Mouse (Mus musculus): Measurements from ENCODE around the gene Zp1. TPM values are rescaled to one million over a fixed set of nuclear protein-coding genes. Genes with fewer than 3 reads are reported as not detected.
A peak's percentile ranks its signal among the peaks of the same experiment; 100 is the strongest.

The Zp1 gene
- polyA plus RNA-seq, 1 experiment from 2014 or later = not detected

- no peak overlapping the region for H3K4me2 ChIP-seq
- no peak overlapping the region for H3K4me3 ChIP-seq
- H3K9me3 ChIP-seq = no peaks in the 10 kb centered on the region
- H3K27me3 ChIP-seq = no peaks in the 10 kb centered on the region
- H3K36me3 ChIP-seq = no peaks in the 10 kb centered on the region
- H3K27ac ChIP-seq = no peak overlapping the region
- no peak overlapping the region for H3K9ac ChIP-seq
- 81% methylated on average over 10 of the region's 10 CpGs for WGBS
- H3K4me1 ChIP-seq = no peaks in the 10 kb centered on the region
- no peak for ATAC-seq (ENCODE audit: borderline replicate concordance, extremely low read depth, low FRiP score, low TSS enrichment)
Observed at GRCm38 (mm10) chr19:10918321-10918991, 2.0 kb downstream of the Zp1 start.

- H3K4me2 ChIP-seq = no peak overlapping the region
- ATAC-seq (ENCODE audit: borderline replicate concordance, extremely low read depth, low FRiP score, low TSS enrichment) = no peak
- no peaks in the 10 kb centered on the region for H3K9me3 ChIP-seq
- no peaks in the 10 kb centered on the region for H3K27me3 ChIP-seq
- H3K4me1 ChIP-seq = no peaks in the 10 kb centered on the region
- H3K9ac ChIP-seq = no peak overlapping the region
- no peak overlapping the region for H3K27ac ChIP-seq
- no peak overlapping the region for H3K4me3 ChIP-seq
- WGBS = 61% methylated on average over 5 of the region's 5 CpGs
- H3K36me3 ChIP-seq = no peaks in the 10 kb centered on the region
Observed at GRCm38 (mm10) chr19:10916506-10916905, 3.9 kb downstream of the Zp1 start.

GRCm38 (mm10) chr19:10914870-10915269, 5.6 kb downstream of the Zp1 start:
- 69% methylated on average over 2 of the region's 2 CpGs for WGBS
- no peaks in the 10 kb centered on the region for H3K9me3 ChIP-seq
- ATAC-seq (ENCODE audit: borderline replicate concordance, extremely low read depth, low FRiP score, low TSS enrichment) = no peak
- no peak overlapping the region for H3K27ac ChIP-seq
- H3K4me2 ChIP-seq = no peak overlapping the region
- H3K27me3 ChIP-seq = no peaks in the 10 kb centered on the region
- no peak overlapping the region for H3K9ac ChIP-seq
- H3K4me1 ChIP-seq = no peaks in the 10 kb centered on the region
- H3K36me3 ChIP-seq = no peaks in the 10 kb centered on the region
- no peak overlapping the region for H3K4me3 ChIP-seq

GRCm38 (mm10) chr19:10914291-10914690, 6.1 kb downstream of the Zp1 start:
- Histone ChIP-seq H3K36me3 (no peaks in the 10 kb centered on the region), H3K27ac (no peak overlapping the region), H3K4me1 (peaks cover 5% of the 10 kb centered on the region), H3K4me2 (no peak overlapping the region), H3K4me3 (no peak overlapping the region), H3K9ac (no peak overlapping the region), H3K9me3 (no peaks in the 10 kb centered on the region), H3K27me3 (no peaks in the 10 kb centered on the region)
- ATAC-seq (ENCODE audit: borderline replicate concordance, extremely low read depth, low FRiP score, low TSS enrichment) = no peak
- WGBS = 55% methylated on average over 7 of the region's 7 CpGs

- H3K4me1 ChIP-seq = peaks cover 38% of the 10 kb centered on the region
- peak; percentile 63; the same call in 1 of the 2 replicates for ATAC-seq (ENCODE audit: borderline replicate concordance, extremely low read depth, low FRiP score, low TSS enrichment)
- 42% methylated on average over 6 of the region's 6 CpGs for whole genome bisulfite sequencing
- peak overlapping the region; percentile 88 for H3K27ac ChIP-seq
- H3K4me2 ChIP-seq = no peak overlapping the region
- no peak overlapping the region for H3K9ac ChIP-seq
- no peaks in the 10 kb centered on the region for H3K9me3 ChIP-seq
- peaks cover 29% of the 10 kb centered on the region for H3K36me3 ChIP-seq
- H3K27me3 ChIP-seq = no peaks in the 10 kb centered on the region
- H3K4me3 ChIP-seq = no peak overlapping the region
Observed at GRCm38 (mm10) chr19:10909087-10909721, 11.2 kb downstream of the Zp1 start.

GRCm38 (mm10) chr19:10907891-10908290, 12.5 kb downstream of the Zp1 start:
- Histone ChIP-seq H3K9me3 (no peaks in the 10 kb centered on the region), H3K27me3 (no peaks in the 10 kb centered on the region), H3K4me1 (peaks cover 40% of the 10 kb centered on the region), H3K36me3 (peaks cover 41% of the 10 kb centered on the region), H3K27ac (peak overlapping the region; percentile 88; the same call in 1 of the 2 replicates), H3K4me2 (no peak overlapping the region), H3K9ac (no peak overlapping the region), H3K4me3 (no peak overlapping the region)
- no peak for ATAC-seq (ENCODE audit: borderline replicate concordance, extremely low read depth, low FRiP score, low TSS enrichment)
- 55% methylated on average over 3 of the region's 3 CpGs for WGBS

GRCm38 (mm10) chr19:10905728-10906000, 14.8 kb downstream of the Zp1 start:
- Histone ChIP-seq H3K9ac (0 out of 2 replicates have a peak overlapping the region, but pooled peaks have one; percentile 7), H3K36me3 (peaks cover 63% of the 10 kb centered on the region)

GRCm38 (mm10) chr19:10904927-10905727, 15.3 kb downstream of the Zp1 start:
- Histone ChIP-seq H3K9me3 (no peaks in the 10 kb centered on the region), H3K4me3 (no peak overlapping the region), H3K4me2 (peak overlapping the region; percentile 21), H3K27ac (peak overlapping the region; percentile 90), H3K36me3 (peaks cover 68% of the 10 kb centered on the region), H3K9ac (0 out of 2 replicates have a peak overlapping the region, but pooled peaks have one; percentile 7), H3K27me3 (no peaks in the 10 kb centered on the region), H3K4me1 (peaks cover 40% of the 10 kb centered on the region)
- peak; percentile 87 for ATAC-seq (ENCODE audit: borderline replicate concordance, extremely low read depth, low FRiP score, low TSS enrichment)
- 32% methylated on average over 7 of the region's 7 CpGs for WGBS

More at GRCm38 (mm10) chr19:10905728-10906000, 14.8 kb downstream of the Zp1 start:
- WGBS = 54% methylated on average over 5 of the region's 5 CpGs
- peaks cover 40% of the 10 kb centered on the region for H3K4me1 ChIP-seq
- H3K27ac ChIP-seq = peak overlapping the region; percentile 90
- H3K4me3 ChIP-seq = no peak overlapping the region
- H3K27me3 ChIP-seq = no peaks in the 10 kb centered on the region
- peak overlapping the region; percentile 21 for H3K4me2 ChIP-seq
- H3K9me3 ChIP-seq = no peaks in the 10 kb centered on the region
- ATAC-seq (ENCODE audit: borderline replicate concordance, extremely low read depth, low FRiP score, low TSS enrichment) = no peak

- peaks cover 37% of the 10 kb centered on the region for H3K4me1 ChIP-seq
Observed at GRCm38 (mm10) chr19:10904512-10904911, 15.9 kb downstream of the Zp1 start.

GRCm38 (mm10) chr19:10901046-10901445, 19.4 kb downstream of the Zp1 start:
- Histone ChIP-seq H3K36me3 (peaks cover 85% of the 10 kb centered on the region), H3K4me3 (no peak overlapping the region), H3K27me3 (no peaks in the 10 kb centered on the region), H3K9ac (no peak overlapping the region), H3K27ac (no peak overlapping the region), H3K9me3 (no peaks in the 10 kb centered on the region), H3K4me2 (no peak overlapping the region), H3K4me1 (peaks cover 32% of the 10 kb centered on the region)
- ATAC-seq (ENCODE audit: borderline replicate concordance, extremely low read depth, low FRiP score, low TSS enrichment) = no peak
- 87% methylated on average over 5 of the region's 5 CpGs for WGBS

More at GRCm38 (mm10) chr19:10904512-10904911, 15.9 kb downstream of the Zp1 start:
- H3K4me3 ChIP-seq = no peak overlapping the region
- no peaks in the 10 kb centered on the region for H3K9me3 ChIP-seq
- no peak for ATAC-seq (ENCODE audit: borderline replicate concordance, extremely low read depth, low FRiP score, low TSS enrichment)
- no peak overlapping the region for H3K4me2 ChIP-seq
- no peak overlapping the region for H3K9ac ChIP-seq
- WGBS = 74% methylated on average over 5 of the region's 5 CpGs
- peaks cover 74% of the 10 kb centered on the region for H3K36me3 ChIP-seq
- no peaks in the 10 kb centered on the region for H3K27me3 ChIP-seq
- H3K27ac ChIP-seq = peak overlapping the region; percentile 90

- Histone ChIP-seq H3K4me1 (peaks cover 26% of the 10 kb centered on the region), H3K27ac (no peak overlapping the region)
- no peak for ATAC-seq (ENCODE audit: borderline replicate concordance, extremely low read depth, low FRiP score, low TSS enrichment)
Observed at GRCm38 (mm10) chr19:10900315-10900714, 20.1 kb downstream of the Zp1 start.

GRCm38 (mm10) chr19:10897491-10897890, 22.9 kb downstream of the Zp1 start:
- Histone ChIP-seq H3K36me3 (peaks cover 53% of the 10 kb centered on the region), H3K4me2 (no peak overlapping the region), H3K27me3 (no peaks in the 10 kb centered on the region), H3K4me1 (peaks cover 19% of the 10 kb centered on the region), H3K4me3 (no peak overlapping the region), H3K27ac (no peak overlapping the region), H3K9me3 (no peaks in the 10 kb centered on the region), H3K9ac (no peak overlapping the region)
- 78% methylated on average over 8 of the region's 8 CpGs for WGBS
- ATAC-seq (ENCODE audit: borderline replicate concordance, extremely low read depth, low FRiP score, low TSS enrichment) = no peak

More at GRCm38 (mm10) chr19:10900315-10900714, 20.1 kb downstream of the Zp1 start:
- no peak overlapping the region for H3K9ac ChIP-seq
- H3K4me3 ChIP-seq = no peak overlapping the region
- no peaks in the 10 kb centered on the region for H3K9me3 ChIP-seq
- H3K4me2 ChIP-seq = no peak overlapping the region
- no peaks in the 10 kb centered on the region for H3K27me3 ChIP-seq
- 64% methylated on average over 6 of the region's 6 CpGs for WGBS
- peaks cover 77% of the 10 kb centered on the region for H3K36me3 ChIP-seq
